Mouse (Mus musculus): Measurements from ENCODE around the gene Anxa5.

Gene Anxa5

DNA sequence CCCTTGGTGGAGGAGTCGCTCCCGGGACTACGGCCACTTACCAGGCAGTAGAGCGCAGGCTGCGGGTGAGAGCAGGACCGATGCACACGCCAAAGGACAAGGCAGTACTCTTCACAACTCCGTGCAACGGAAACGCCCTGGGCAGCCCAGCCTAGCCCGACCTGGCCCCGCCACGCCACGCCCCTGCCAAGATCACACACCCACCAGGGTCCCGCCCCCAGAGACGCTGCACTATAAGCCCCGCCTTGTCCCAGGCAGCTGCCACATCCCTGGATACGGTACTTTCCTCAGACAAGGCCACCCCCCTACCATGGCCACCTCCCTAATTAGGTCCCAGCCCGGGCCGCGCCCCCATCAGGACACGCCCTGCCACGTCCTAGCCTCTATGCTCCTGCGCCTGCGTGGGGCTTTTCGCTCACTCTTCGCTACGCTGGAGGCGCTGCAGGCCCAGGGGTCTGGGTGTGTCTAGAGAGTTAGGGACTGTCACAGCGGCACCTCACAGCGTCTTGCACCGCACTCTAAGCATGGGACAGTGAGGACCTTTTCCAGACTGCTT, at the start of gene Anxa5, which contains the start of gene 1810062G17Rik:
TSS of gene Anxa5 (minus strand) at position 363 of the 556 bp plus-strand sequence.
TSS of gene 1810062G17Rik (plus strand) at position 406 of the 556 bp plus-strand sequence.
- DNase-seq (ENCODE audit: low read depth, low spot score): peak; percentile 99

DNA sequence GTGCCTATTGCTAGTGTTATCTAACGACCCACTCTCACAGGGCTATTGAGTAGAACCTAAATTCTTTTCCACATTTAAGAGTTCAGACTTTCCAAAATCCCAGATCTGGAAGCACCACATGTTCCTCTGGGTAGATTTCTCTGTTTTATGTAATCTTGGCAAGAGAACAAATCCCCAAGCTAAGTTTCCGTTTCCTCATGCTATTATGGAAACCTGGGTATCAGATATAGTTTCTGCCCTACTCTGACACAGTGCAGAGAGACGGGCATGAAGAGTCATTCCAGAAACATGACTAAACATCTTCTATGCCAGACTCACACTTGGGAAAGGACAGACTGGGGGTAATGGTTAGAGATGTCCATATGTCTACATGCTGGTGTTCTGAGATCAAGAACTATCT, 48.8 kb upstream of the Anxa5 start:
- DNase-seq (ENCODE audit: low read depth, low spot score): no peak

DNA sequence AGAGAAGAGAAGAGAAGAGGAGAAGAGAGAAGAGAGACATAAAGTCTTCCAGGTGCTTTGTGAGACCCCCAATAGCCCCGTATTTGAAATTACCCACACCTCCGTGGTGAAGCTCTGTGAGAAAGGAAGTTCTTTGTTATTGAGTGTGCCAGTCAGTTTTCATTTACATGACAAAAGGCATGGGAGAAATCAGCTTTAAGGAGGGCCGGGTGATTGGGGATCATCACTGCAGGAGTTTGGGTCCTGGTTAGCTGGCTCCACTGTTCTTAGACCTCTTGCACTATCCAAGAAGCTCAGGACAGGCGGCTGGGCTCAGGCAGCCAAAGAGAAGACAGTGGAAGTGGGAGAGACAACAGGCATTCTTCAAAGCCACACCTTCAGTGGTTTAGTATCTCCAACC, 46.4 kb upstream of the Anxa5 start:
- no peak for DNase-seq (ENCODE audit: low read depth, low spot score)

DNA sequence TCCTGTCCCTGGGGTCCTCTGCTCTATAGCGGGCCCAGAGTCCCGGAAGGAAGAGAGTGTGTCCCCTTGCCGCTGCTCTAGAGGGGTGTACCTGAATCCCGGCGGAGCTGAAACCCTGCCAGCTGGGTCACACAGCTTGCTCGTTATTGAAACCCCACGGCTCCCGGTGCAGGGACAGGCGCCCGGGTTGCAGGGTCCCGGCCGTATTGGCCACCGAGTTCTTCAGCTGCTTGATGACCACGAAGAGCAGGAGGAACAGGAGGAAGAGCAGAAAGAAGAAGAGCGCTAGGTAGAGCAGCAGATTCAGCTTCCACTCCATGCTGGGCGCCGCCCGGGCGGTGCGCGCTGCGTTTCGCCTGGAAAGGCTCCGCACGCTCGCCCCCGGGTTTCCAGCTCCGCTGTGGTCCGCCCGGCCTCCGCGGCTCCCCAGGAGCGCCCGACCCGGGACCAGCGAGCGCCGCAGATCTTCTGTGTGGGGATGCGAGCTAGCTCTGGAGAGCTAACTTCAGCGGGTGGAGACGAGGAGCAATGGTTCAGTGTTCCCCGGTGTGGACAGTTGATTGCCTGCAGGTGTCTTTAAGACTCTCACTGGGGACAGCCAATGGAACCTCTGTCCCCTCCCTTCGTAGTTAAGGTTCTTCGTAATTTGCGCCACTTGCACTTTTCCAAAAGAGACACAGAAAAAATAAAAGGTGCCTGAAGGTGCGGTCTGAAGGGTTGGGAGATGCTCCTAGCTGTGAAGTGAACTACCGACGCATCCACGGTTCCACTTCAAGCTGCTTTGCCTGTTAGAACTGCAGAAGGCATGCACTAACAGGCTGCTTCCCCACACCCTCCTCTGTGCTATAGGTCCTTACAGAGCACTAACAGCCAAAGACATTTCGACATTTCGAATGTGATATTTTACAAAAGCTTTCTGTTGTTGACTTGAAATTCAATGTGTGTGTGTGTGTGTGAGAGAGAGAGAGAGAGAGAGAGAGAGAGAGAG, 45.7 kb upstream of the Anxa5 start, which contains the start of gene Gm11549:
TSS of gene Gm11549 (minus strand) at position 741 of the 988 bp plus-strand sequence.
- DNase-seq (ENCODE audit: low read depth, low spot score): no peak

DNA sequence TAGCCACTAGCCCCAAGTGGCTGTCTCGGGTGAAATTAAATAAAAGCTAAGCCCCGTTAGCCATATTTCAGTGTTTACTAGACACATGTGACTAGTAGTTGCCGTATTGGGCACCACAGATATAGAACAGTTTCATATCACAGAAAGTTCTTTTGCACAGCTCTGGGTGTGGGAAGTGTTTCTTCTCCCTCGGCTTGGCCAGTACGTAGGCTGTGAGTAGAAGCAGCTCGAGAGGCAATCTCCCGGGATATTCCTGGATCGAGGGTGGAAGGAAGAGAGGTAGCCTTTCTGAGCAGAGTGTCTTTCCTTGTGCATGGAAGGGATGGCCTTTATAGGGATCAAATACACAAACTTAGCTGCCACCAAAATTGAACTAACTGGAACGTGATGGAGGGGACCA, 40.5 kb upstream of the Anxa5 start:
- no peak for DNase-seq (ENCODE audit: low read depth, low spot score)

DNA sequence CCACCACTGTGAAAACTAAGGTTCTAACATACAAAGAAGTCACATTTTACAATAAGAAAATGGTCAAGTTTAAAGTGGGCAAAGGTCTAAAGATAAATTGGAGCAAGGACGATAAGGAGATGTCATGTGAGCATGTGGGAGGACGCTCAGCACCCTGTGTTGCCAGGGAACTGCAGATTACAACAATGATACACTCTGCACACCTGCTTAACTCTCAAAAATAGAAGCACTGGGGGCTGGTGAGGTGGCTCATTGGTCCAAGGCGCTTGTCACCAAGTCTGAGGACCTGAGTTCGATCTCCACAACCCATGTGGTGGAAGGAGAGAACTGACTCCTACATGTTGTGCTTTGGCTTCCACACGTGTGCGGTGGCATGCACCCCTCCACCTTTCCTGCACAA, 35.8 kb upstream of the Anxa5 start:
- DNase-seq (ENCODE audit: low read depth, low spot score): no peak

DNA sequence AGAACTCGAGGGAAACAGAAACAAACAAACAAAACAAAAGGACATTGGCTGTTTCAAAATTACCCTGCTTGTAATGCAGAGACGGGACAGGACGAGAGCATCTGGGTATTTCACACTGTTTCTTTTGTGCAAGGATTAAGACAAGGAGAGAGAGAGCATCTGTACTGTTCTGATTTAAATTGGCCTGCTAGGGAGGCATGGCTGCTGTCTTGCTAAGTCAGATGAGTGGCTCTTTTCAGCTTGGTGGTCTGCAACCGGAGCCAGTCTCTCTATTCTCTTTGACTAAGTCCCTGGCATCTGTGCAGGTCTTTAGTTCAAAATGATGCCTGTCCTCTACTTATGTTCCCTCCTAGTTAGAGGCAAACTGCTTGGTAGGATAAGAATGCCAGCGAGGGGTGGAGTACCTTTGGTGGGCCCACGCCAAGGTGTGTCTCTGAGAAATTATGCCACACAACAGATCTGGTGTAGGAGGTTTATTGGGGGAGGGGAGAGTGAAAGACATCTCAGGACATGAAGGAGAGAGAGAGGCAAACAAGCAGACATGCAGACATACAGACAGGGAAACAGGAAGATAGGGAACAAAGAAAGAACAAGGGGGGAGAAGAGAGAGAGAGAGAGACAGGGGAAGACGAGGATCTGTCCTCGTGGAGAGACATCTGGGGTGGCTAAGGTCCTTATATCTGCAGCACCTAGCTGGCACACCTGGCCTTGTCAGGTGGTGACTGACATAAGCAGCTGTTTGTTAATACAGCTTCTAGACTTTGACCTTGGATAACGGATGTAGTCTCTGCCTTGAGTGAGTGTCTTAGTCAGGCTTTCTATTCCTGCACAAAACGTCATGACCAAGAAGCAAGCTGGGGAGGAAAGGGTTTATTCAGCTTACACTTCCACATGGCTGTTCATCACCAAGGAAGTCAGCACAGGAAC, 30.4 kb upstream of the Anxa5 start:
- DNase-seq (ENCODE audit: low read depth, low spot score): no peak

DNA sequence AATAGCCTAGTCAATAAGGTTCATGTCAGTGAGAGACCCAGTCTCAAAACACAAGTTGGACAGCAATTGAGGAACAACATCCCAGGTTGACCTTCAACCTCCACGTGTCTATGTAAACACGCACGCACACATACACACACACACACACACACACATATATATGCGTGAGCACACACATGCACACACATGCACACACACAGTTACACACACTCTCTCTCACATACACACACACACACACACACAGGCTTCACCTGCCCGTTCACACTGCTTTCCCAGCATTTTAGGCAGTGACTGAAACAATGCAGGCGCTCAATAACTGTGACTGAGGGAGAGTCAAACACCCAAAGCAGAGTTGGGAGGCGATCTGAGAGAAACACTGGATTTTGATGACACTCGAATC, 29.6 kb upstream of the Anxa5 start:
- DNase-seq (ENCODE audit: low read depth, low spot score): no peak

DNA sequence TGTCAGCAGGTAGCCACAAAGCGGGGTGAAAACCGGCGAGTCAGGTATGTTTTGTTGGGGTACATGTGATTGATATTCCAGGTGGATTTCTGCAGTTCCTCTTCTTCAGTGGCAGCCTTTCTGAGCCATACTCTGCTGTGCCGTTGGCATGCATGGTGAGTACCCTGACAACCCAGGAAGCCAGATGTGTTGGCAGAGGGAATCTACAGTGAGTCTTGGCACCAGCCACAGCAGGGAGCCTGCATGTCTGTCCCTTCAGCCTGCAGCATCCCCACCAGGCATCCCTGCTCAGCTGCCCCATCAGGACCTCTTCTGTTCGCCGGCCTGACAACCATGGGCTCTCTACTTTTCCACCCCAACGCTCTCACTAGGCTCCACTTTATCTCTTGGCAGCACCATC, 25.9 kb upstream of the Anxa5 start:
- DNase-seq (ENCODE audit: low read depth, low spot score): no peak

DNA sequence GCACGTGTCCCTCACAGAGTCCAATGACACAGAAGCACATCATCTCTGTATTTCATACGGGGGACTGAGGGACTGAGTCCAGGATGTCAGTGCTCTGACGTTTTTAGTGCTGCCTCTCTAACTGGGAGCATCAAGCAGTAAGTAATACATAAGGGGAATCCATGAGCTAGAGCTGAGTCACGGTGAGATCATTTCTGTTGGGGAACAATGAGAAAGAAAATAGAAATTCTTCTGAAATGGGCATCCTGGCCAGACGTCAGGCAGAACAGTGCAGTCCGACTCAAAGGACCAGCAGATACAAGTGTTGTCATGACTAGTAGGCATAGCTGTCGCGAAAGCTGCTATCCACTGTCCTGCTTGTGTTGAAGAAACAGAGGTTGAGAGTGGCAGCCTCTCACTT, 25.3 kb upstream of the Anxa5 start:
- no peak for DNase-seq (ENCODE audit: low read depth, low spot score)

DNA sequence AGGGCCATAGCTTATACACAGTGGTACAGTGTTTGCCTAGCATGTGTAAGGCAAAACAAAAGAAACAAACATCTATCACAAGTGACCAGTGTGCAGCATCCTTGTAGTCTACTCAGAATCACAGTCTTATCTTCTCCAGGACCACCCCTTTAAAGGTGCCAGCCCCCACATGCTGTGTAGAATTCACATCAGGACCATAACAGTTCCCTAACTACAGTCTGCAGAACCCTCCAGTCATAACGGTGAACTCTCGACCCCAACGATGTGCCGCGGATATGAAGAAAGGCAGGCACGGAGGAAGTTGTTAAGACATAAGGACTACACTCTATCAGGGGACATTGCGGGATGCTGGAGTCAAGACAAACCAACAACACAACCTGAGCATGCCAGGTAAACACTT, 23.7 kb upstream of the Anxa5 start:
- DNase-seq (ENCODE audit: low read depth, low spot score): no peak

DNA sequence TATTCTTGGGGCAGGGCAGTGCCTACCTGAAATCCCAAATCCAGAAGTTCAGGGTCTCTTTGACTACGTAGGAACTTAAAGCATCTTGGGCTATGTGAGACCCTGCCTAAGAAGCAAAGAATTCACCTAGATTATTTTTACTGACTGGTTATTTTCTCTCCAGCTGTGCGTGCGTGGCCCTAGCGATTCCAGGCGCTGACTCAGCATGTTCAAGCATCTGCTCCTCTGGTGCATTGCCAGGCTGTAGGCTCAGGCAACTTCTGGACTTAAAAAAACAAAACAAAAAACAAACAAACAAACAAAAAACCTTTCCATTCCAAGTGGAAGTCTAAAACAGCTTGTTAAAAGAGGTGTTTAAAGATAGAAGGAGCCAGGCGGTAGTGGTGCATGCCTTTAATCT, 22.5 kb upstream of the Anxa5 start:
- no peak for DNase-seq (ENCODE audit: low read depth, low spot score)

DNA sequence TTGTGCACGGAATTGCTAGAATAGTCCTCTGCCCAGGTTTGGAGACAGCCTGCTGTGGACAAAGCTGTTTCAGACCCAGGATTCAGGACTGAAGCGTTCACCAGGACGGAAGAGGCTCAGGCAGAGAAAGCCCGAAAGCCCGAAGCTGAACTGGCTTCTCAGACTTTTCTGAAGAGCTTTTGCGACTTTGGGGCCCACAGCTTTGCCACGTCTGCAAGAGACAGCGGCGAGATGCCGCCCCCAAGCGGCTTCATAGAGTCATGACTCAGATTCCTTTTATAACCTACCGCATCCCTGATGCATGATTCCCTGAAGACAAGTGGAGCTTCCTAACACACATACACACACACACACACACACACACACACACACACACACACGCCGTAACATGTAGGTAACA, 21.1 kb upstream of the Anxa5 start:
- DNase-seq (ENCODE audit: low read depth, low spot score): peak; percentile 60

DNA sequence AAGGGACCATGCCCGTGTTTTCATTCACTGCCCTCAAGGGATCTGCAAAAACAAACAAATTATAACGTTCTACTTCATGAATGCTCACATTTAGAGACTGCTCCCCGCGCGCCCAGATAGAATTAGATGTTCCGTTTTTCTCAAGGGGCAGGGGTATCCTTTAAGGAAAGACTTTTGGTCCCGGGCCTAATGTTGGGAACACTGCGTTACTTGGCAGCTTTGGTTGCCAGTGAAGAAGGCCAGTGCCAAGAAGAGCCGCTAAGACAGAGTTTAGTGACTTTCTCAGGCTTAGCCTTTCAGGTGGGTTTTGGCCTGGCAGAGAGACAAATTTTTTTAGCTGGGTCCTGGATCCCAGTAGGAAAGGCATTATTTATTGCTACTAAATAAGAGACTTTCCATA, 20.6 kb upstream of the Anxa5 start:
- DNase-seq (ENCODE audit: low read depth, low spot score): no peak

DNA sequence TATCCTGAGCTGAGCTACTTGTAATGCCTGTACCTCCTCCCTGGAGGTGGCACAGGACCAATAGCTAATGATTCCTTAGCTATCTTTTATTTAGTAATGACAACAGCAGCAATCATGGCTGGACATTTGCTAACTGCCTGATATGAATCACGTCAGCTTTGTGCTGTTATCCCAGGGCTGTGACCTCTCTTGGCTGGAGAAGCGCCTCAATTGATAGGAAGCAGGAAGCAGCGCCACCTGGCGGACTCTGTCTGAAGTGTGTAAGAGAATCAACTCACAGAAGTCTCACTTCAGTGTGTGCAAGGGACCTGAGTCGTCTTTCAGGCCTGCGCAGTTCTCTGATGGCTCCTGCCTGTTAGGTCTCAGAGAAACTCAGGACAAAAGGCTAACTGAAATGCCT, 19.7 kb upstream of the Anxa5 start:
- DNase-seq (ENCODE audit: low read depth, low spot score): peak; percentile 66

DNA sequence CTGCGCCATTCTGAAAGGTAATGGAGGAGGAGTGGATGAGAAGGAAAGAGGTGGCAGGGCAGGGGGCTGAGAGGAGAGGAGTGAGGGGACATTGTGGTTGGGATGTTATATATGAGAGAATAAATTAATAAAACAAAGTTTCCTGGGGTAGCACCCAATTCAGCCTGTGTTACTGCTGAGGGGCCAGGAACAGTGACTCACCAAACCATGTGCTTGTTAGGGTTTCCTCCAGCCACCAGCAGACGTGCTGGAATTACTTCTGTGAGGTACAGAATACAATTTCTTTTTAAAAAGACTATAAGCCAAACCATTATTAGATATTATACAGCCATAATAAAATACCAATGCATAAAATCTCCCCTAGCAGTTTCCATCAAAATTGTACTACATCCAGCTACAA, 18.9 kb upstream of the Anxa5 start:
- DNase-seq (ENCODE audit: low read depth, low spot score): no peak

DNA sequence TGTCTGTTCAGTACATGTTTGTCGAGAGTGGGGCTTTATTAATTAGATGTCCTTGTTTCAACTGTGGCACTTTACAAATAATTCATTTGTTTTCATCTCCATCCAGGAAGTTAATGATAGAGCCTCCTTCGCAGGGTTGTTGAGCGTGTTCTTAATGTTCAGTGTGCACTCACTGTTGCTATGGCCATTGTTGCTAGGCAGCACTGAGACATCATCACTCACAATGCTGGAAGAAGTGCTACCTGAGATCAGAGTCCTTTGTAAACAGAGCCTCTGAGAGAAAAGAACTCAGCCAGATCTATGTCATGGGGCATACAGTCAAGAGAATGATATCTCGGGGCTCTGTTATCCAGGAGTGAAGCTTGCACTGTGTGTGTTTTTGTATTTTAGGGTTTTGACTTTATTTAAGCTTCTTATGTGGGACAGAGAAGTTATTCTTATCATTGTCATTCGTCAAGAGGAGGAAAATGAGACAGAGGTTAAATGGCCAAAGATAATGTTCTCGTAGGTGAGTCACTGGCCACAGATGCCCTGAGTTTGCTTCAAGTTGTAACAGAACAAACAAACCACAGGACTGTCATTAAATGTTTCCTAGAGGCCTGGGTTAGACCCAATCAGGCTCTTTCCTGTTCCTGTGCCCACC, 18.1 kb upstream of the Anxa5 start:
- DNase-seq (ENCODE audit: low read depth, low spot score): no peak

DNA sequence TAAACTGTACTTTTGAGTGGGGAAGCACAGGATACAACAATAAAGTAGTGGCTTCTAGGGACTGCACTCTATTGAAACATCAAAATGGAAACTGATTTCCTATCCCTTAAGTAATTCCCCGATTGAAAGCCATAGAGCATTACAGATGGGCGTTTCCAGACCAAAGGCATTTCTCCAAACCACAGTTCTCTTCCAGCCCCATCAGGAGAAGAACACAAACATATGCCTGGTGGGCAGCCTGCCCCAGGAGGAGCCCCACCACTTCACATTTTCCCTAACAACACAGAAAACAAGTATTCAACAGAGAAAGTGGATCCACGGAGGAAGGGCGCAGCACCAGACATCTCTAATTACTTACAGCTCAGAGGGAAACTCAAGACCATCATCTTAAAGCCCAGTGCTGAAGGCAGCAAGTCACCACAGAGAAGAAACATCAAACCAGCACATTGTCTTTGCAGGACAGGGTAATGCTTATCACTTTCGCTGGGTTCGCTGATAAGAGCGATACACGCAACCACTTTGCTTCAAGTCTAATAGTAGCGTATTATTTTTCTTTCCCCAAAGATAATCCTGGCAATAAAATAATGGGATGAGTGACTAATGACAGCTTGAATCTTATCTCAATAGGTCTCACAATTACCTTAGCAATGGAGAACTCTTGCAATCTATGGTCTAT, 17.2 kb upstream of the Anxa5 start:
- no peak for DNase-seq (ENCODE audit: low read depth, low spot score)

DNA sequence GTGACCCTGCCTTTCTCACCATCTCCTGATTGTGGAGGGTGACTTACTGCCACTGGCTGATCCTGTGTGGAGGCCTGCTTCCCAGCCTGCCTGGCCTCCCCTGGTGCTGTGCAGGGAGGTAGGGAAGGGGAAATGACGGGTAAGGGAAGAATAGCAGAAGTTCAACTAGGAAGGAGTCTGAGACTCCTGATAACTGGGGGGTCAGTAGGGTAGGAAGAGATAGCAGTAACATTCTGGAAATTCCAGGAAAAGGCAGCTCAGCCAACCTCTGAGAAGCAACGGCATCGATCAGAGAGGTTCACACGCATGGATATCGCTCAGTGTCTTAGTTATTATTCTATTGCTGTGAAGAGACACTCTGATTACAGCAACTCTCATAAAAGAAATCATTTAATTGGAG, 15.8 kb upstream of the Anxa5 start:
- no peak for DNase-seq (ENCODE audit: low read depth, low spot score)

DNA sequence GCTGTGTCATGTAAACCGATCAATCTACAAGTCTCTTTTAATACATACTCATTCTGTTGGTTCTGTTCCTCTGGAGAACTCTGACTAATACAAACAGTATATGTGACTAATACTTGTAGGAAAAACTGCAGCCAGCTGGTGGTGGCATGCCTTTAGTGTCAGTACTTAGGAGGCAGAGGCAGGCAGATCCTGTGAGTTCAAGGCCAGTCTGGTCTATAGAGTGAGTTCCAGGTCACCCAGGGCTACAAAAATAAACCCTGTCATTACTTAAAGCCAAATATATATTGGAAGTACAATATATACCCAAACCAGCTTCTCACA, 13.9 kb upstream of the Anxa5 start:
- DNase-seq (ENCODE audit: low read depth, low spot score): no peak

Measured in CD4-positive helper T cell, adult 2 months (primary cell).